Mouse (Mus musculus) embryo, embryonic 11.5 days (tissue): Measurements from ENCODE around the gene Rasa2.
"Not testable (repeated sequence)": the region's sequence is repeated elsewhere in the genome, so short reads cannot be mapped to it uniquely, and the experiment has no call there.

Experiments
- DNase-seq: peaks from one replicate; pipeline ENCODE4 v3.0.0-alpha.2; 2012; ENCODE audit warnings: low read depth, low spot score

Rasa2 gene

GRCm38 (mm10) chr9:96530674-96531081, 100.7 kb downstream of the Rasa2 start:
- no peak for DNase-seq

- no peak for DNase-seq
Observed at GRCm38 (mm10) chr9:96529961-96530673, 101.3 kb downstream of the Rasa2 start.

- no peak for DNase-seq
Observed at GRCm38 (mm10) chr9:96526011-96526410, 105.4 kb downstream of the Rasa2 start.

GRCm38 (mm10) chr9:96524972-96525506, 106.4 kb downstream of the Rasa2 start, which contains the start of gene Gm28729:
Gene Gm28729, minus strand, starts transcription at chr9:96525264.
- DNase-seq, result no peak

GRCm38 (mm10) chr9:96523148-96523547, 108.3 kb downstream of the Rasa2 start:
- DNase-seq, result no peak

- not testable (repeated sequence) for DNase-seq
Observed at GRCm38 (mm10) chr9:96521574-96521973, 109.8 kb downstream of the Rasa2 start.

GRCm38 (mm10) chr9:96517429-96517828, 114.0 kb downstream of the Rasa2 start:
- no peak for DNase-seq

- DNase-seq, result no peak
Observed at GRCm38 (mm10) chr9:96516806-96517205, 114.6 kb downstream of the Rasa2 start.

- no peak for DNase-seq
Observed at GRCm38 (mm10) chr9:96515737-96516136, 115.7 kb downstream of the Rasa2 start.

GRCm38 (mm10) chr9:96514278-96514677, 117.1 kb downstream of the Rasa2 start:
- no peak for DNase-seq

GRCm38 (mm10) chr9:96506011-96506498, 125.4 kb downstream of the Rasa2 start:
- DNase-seq, result peak; percentile 44

GRCm38 (mm10) chr9:96505156-96505555, 126.3 kb downstream of the Rasa2 start:
- DNase-seq, result no peak

GRCm38 (mm10) chr9:96504116-96504895, 127.1 kb downstream of the Rasa2 start:
- no peak for DNase-seq

GRCm38 (mm10) chr9:96502856-96503610, 128.4 kb downstream of the Rasa2 start:
- no peak for DNase-seq

GRCm38 (mm10) chr9:96501217-96501616, 130.2 kb downstream of the Rasa2 start:
- DNase-seq, result no peak

- DNase-seq, result no peak
Observed at GRCm38 (mm10) chr9:96493212-96493611, 138.2 kb downstream of the Rasa2 start.

GRCm38 (mm10) chr9:96491810-96492209, 139.6 kb downstream of the Rasa2 start:
- no peak for DNase-seq
